Mouse (Mus musculus): ENCODE measurements around the gene Edc4.
"Not testable (repeated sequence)": the region's sequence is repeated elsewhere in the genome, so short reads cannot be mapped to it uniquely, and the experiment has no call there.

Edc4 gene

GRCm38 (mm10) chr8:105880754-105881520 is at the start of gene Edc4:
Gene Edc4, plus strand, starts transcription at chr8:105880881.
- peak; percentile 89 to 95 for DNase-seq (ENCODE audit: low spot score in 2 of 2)

- DNase-seq (ENCODE audit: low spot score in 2 of 2), result not testable (repeated sequence)
Measured at GRCm38 (mm10) chr8:105833740-105834139, 46.9 kb upstream of the Edc4 start.

- DNase-seq (ENCODE audit: low spot score in 2 of 2), result peak; percentile 88 to 95
Measured at GRCm38 (mm10) chr8:105835318-105835717, 45.4 kb upstream of the Edc4 start.

- DNase-seq (ENCODE audit: low spot score in 2 of 2), result no peak
Measured at GRCm38 (mm10) chr8:105836991-105837390, 43.7 kb upstream of the Edc4 start.

GRCm38 (mm10) chr8:105839209-105839608 is 41.5 kb upstream of the Edc4 start:
- no peak for DNase-seq (ENCODE audit: low spot score in 2 of 2)

GRCm38 (mm10) chr8:105846678-105847077 is 34.0 kb upstream of the Edc4 start:
- DNase-seq (ENCODE audit: low spot score in 2 of 2), result no peak

- DNase-seq (ENCODE audit: low spot score in 2 of 2), result no peak
Measured at GRCm38 (mm10) chr8:105850014-105850413, 30.7 kb upstream of the Edc4 start.

GRCm38 (mm10) chr8:105850611-105851010 is 30.1 kb upstream of the Edc4 start:
- DNase-seq (ENCODE audit: low spot score in 2 of 2), result no peak

- peak; percentile 88 to 94 for DNase-seq (ENCODE audit: low spot score in 2 of 2)
Measured at GRCm38 (mm10) chr8:105851651-105852143, 29.0 kb upstream of the Edc4 start.

- DNase-seq (ENCODE audit: low spot score in 2 of 2), result no peak
Measured at GRCm38 (mm10) chr8:105852146-105852729, 28.4 kb upstream of the Edc4 start.

- no peak for DNase-seq (ENCODE audit: low spot score in 2 of 2)
Measured at GRCm38 (mm10) chr8:105853178-105853577, 27.5 kb upstream of the Edc4 start, which contains the start of gene Cenpt. Gene Cenpt, minus strand, starts transcription at chr8:105853278.

- DNase-seq (ENCODE audit: low spot score in 2 of 2), result no peak
Measured at GRCm38 (mm10) chr8:105854303-105854702, 26.4 kb upstream of the Edc4 start.

GRCm38 (mm10) chr8:105854715-105855216 is 25.9 kb upstream of the Edc4 start, which contains the start of gene Thap11:
Gene Thap11, plus strand, starts transcription at chr8:105855132.
- DNase-seq (ENCODE audit: low spot score in 2 of 2), result peak; percentile 92 to 95

- peak; percentile 61 to 84 for DNase-seq (ENCODE audit: low spot score in 2 of 2)
Measured at GRCm38 (mm10) chr8:105855248-105856167, 25.2 kb upstream of the Edc4 start.

- DNase-seq (ENCODE audit: low spot score in 2 of 2), result no peak
Measured at GRCm38 (mm10) chr8:105856168-105856835, 24.4 kb upstream of the Edc4 start.

GRCm38 (mm10) chr8:105858495-105858894 is 22.2 kb upstream of the Edc4 start:
- DNase-seq (ENCODE audit: low spot score in 2 of 2), result no peak

GRCm38 (mm10) chr8:105859314-105859713 is 21.4 kb upstream of the Edc4 start:
- DNase-seq (ENCODE audit: low spot score in 2 of 2), result peak in 1 of 2 experiments; percentile 47

GRCm38 (mm10) chr8:105860143-105860981 is 20.3 kb upstream of the Edc4 start, which contains the start of gene Nutf2:
Gene Nutf2, plus strand, starts transcription at chr8:105860580.
- DNase-seq (ENCODE audit: low spot score in 2 of 2), result peak; percentile 91 to 93

GRCm38 (mm10) chr8:105861951-105862350 is 18.7 kb upstream of the Edc4 start:
- peak in 1 of 2 experiments; percentile 34 for DNase-seq (ENCODE audit: low spot score in 2 of 2)
